Mouse (Mus musculus): Measurements from ENCODE around the gene Pik3ap1. TPM values are rescaled to one million over a fixed set of nuclear protein-coding genes. Genes with fewer than 3 reads are reported as not detected.

Pik3ap1 gene
- total and polyA plus RNA-seq, 3 experiments, result 26.7 to 106 (median 37.4) TPM

DNA sequence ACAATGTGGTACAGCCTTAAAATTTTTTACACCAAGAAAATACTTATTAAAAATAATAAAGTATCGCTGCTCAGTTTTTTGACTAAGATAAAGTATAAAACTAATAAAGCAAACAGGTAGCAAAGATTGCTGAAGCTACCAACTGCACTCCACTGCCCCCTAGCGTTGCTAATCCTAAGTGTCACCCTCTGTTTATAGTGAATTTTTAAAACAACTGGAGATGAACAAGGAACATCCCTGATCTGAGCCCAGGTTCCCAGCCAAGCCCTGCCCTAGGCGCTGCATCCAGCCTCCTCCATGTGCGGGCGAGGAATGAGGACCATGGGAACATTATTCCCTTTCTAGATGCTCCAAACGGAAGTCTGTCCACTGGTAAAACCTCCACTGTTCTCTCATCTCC, 140.3 kb downstream of the Pik3ap1 start:
- dilution Hi-C loops (cut with MboI; ENCODE audit: extremely low pct_ligation_motif_present, extremely low pct_unique_long_range_greater_than_20kb, low sequenced_read_pairs), result no loop called here
- Histone ChIP-seq H3K79me2 (replicated peaks; ENCODE audit: control insufficient read depth, extremely low read depth, insufficient read depth, poor library complexity, severe bottlenecking) (peaks cover 5% of the 10 kb centered on the region), H3K4me2 (ENCODE audit: insufficient read depth, low read depth, poor library complexity, severe bottlenecking) (no peak overlapping the region), H3K9me3 (replicated peaks; ENCODE audit: low read length) (no peaks in the 10 kb centered on the region), H3K36me3 (replicated peaks in 1 of 2; ENCODE audit: control insufficient read depth in 1 of 2, insufficient read depth in 1 of 2, low read length in 1 of 2) (peaks cover 52 to 89% of the 10 kb centered on the region in 2 experiments), H3K27ac (ENCODE audit: insufficient read depth, low read depth) (no peak overlapping the region), H3K4me1 (ENCODE audit: control insufficient read depth in 1 of 2, insufficient read depth in 2 of 2) (no peaks in the 10 kb centered on the region), H3K4me3 (replicated peaks in 1 of 3; ENCODE audit: low read depth in 2 of 3, low read length in 2 of 3, poor library complexity in 1 of 3) (no peak overlapping the region), H3K9ac (ENCODE audit: insufficient read depth, low read depth) (no peak overlapping the region), H3K27me3 (replicated peaks) (no peaks in the 10 kb centered on the region)
- in situ Hi-C loops (cut with MboI; ENCODE audit: low pct_ligation_motif_present, low pct_unique_long_range_greater_than_20kb, low sequenced_read_pairs), result no loop called here
- peak; percentile 38 for TF ChIP-seq RAD21 (IDR thresholded peaks at IDR 0.05; ENCODE audit: low read depth, low read length)
- TF ChIP-seq ZKSCAN1 (IDR thresholded peaks at IDR 0.05; ENCODE audit: borderline replicate concordance, low read depth, low read length), result no peak
- TF ChIP-seq CTCF (conservative IDR thresholded peaks at IDR 0.05 in 1 of 2, IDR thresholded peaks at IDR 0.05 in 1 of 2; ENCODE audit: low read depth in 2 of 2, low read length in 2 of 2), result peak; percentile 66 to 75
- DNase-seq (ENCODE audit: extremely low read depth), result peak; percentile 52

DNA sequence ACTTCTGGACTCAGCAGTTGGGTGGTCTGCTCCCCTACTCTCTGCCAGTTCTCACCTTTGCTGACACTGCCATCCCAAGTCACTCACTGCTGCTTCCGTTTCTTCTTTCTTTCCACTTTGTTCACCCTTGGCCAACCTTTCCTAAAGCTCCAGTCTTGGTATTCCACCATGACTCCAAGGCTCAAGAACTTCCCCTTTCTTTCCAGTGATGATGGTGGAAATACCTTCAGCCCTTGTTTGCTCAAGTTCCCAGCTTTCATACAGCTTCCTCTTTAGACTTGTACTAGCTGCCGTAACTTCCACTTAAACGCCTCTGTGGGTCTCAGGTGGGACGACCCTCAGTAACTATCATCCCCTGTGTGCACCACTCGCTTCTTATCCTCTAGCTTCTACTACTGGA, 142.9 kb downstream of the Pik3ap1 start:
- dilution Hi-C loops (cut with MboI; ENCODE audit: extremely low pct_ligation_motif_present, extremely low pct_unique_long_range_greater_than_20kb, low sequenced_read_pairs), result no loop called here
- no peak overlapping the region for H3K4me2 ChIP-seq (ENCODE audit: insufficient read depth, low read depth, poor library complexity, severe bottlenecking)
- no peak for TF ChIP-seq CHD2 (IDR thresholded peaks at IDR 0.05; ENCODE audit: low read length)
- TF ChIP-seq NELFE (IDR thresholded peaks at IDR 0.05; ENCODE audit: low read depth, low read length), result no peak
- no peak for TF ChIP-seq IRF4 (IDR thresholded peaks at IDR 0.05; ENCODE audit: low read depth, low read length)
- no peak for TF ChIP-seq ZC3H11A (IDR thresholded peaks at IDR 0.05; ENCODE audit: low read depth, low read length)
- TF ChIP-seq HCFC1 (IDR thresholded peaks at IDR 0.05; ENCODE audit: low read depth, low read length), result no peak
- no peak for TF ChIP-seq RCOR1 (conservative IDR thresholded peaks at IDR 0.05; ENCODE audit: low read depth, low read length)
- no peak for TF ChIP-seq EP300 (IDR thresholded peaks at IDR 0.05; ENCODE audit: low read length)
- no peak for TF ChIP-seq MAX (IDR thresholded peaks at IDR 0.05; ENCODE audit: low read length)
- no peak for TF ChIP-seq ETS1 (conservative IDR thresholded peaks at IDR 0.05; ENCODE audit: low read depth, low read length)
- no peak for TF ChIP-seq ZNF384 (IDR thresholded peaks at IDR 0.05; ENCODE audit: low read depth, low read length)
- TF ChIP-seq USF1 (IDR thresholded peaks at IDR 0.05; ENCODE audit: low read depth, low read length), result no peak
- TF ChIP-seq JUND (conservative IDR thresholded peaks at IDR 0.05; ENCODE audit: low read depth, low read length), result no peak
- TF ChIP-seq POLR2AphosphoS2 (IDR thresholded peaks at IDR 0.05; ENCODE audit: low read depth, low read length), result no peak
- no peak for TF ChIP-seq CHD1 (IDR thresholded peaks at IDR 0.05; ENCODE audit: low read depth, low read length)
- no peaks in the 10 kb centered on the region for H3K4me1 ChIP-seq (ENCODE audit: control insufficient read depth in 1 of 2, insufficient read depth in 2 of 2)
- H3K27ac ChIP-seq (ENCODE audit: insufficient read depth, low read depth), result no peak overlapping the region
- no peak overlapping the region for H3K9ac ChIP-seq (ENCODE audit: insufficient read depth, low read depth)
- no peaks in the 10 kb centered on the region for H3K27me3 ChIP-seq (replicated peaks)
- no peak for DNase-seq (ENCODE audit: extremely low read depth)
- peaks cover 2% of the 10 kb centered on the region; the same call in 1 of the 2 replicates for H3K79me2 ChIP-seq (replicated peaks; ENCODE audit: control insufficient read depth, extremely low read depth, insufficient read depth, poor library complexity, severe bottlenecking)
- no peaks in the 10 kb centered on the region for H3K9me3 ChIP-seq (replicated peaks; ENCODE audit: low read length)
- H3K36me3 ChIP-seq (replicated peaks in 1 of 2; ENCODE audit: control insufficient read depth in 1 of 2, insufficient read depth in 1 of 2, low read length in 1 of 2), result peaks cover 50 to 87% of the 10 kb centered on the region in 2 experiments
- no peak overlapping the region for H3K4me3 ChIP-seq (replicated peaks in 1 of 3; ENCODE audit: low read depth in 2 of 3, low read length in 2 of 3, poor library complexity in 1 of 3)
- in situ Hi-C loops (cut with MboI; ENCODE audit: low pct_ligation_motif_present, low pct_unique_long_range_greater_than_20kb, low sequenced_read_pairs), result no loop called here

All from CH12.LX (cell line).